Mouse (Mus musculus) lung, embryonic 16.5 days (tissue): ENCODE results near the gene Nup210l. TPM values are rescaled to one million over a fixed set of nuclear protein-coding genes. Genes with fewer than 3 reads are reported as not detected.

Experiments used
- ATAC-seq: fragments of 200-750 bp; cut with Nextera tagmentation; 2 replicates; pipeline ENCODE4 v1.8.0; 2017; ENCODE audit warnings: low read depth, mild to moderate bottlenecking, moderate library complexity
- H3K27ac ChIP-seq: fragments of 300-500 bp; sonication (generic); 2 replicates; pipeline ENCODE4 v1.5.1; 2014; ENCODE audit warnings: mild to moderate bottlenecking, control low read depth, low read length
- H3K27me3 ChIP-seq: fragments of 300-500 bp; sonication (generic); 2 replicates; pipeline ENCODE4 v1.6.1; 2014; ENCODE audit warnings: low read depth, low read length, mixed read lengths; ENCODE audit not compliant: control insufficient read depth, insufficient read depth
- H3K36me3 ChIP-seq: fragments of 300-500 bp; sonication (generic); 2 replicates; pipeline ENCODE4 v1.6.1; 2014; ENCODE audit warnings: low read length; ENCODE audit not compliant: control insufficient read depth, insufficient read depth
- H3K4me1 ChIP-seq: fragments of 300-500 bp; sonication (generic); replicated peaks from 2 replicates; pipeline ENCODE4 v1.6.1; 2014; ENCODE audit warnings: low read length, mixed read lengths; ENCODE audit not compliant: control insufficient read depth, insufficient read depth
- H3K4me2 ChIP-seq: fragments of 300-500 bp; sonication (generic); 2 replicates; pipeline ENCODE4 v1.6.1; 2014; ENCODE audit warnings: low read depth, low read length, control low read depth
- H3K4me3 ChIP-seq: fragments of 300-500 bp; sonication (generic); 2 replicates; pipeline ENCODE4 v1.5.1; 2014; ENCODE audit warnings: mild to moderate bottlenecking, low read length, control low read depth
- H3K9ac ChIP-seq: fragments of 300-500 bp; sonication (generic); 2 replicates; pipeline ENCODE4 v1.6.1; 2014; ENCODE audit warnings: low read length, control low read depth
- H3K9me3 ChIP-seq: fragments of 300-500 bp; sonication (generic); 2 replicates; pipeline ENCODE4 v1.6.1; 2016; ENCODE audit warnings: low read length; ENCODE audit not compliant: control insufficient read depth
- whole genome bisulfite sequencing: fragments of 180-500 bp; shearing (Covaris S2); extraction: QIAGEN DNeasy Blood & Tissue Kit; methylation state at CpG from one replicate; pipeline ENCODE4 v1.1.7; 2014; 5-methylcytosine and 5-hydroxymethylcytosine counted together
- microRNA counts: library from miRNA; unstranded; fragments of <30 nt; microRNA quantifications from one replicate; lab custom pipeline; 2016
- microRNA-seq: library from miRNA; unstranded; fragments of <30 nt; microRNA quantifications from one replicate; pipeline ENCODE4, GENCODE M21; 2016
- polyA plus RNA-seq: library from polyadenylated mRNA; unstranded; fragments of >200 nt; fragmentation: Nextera tagmentation; extraction: Ambion mirVana; gene quantifications from 2 replicates; pipeline ENCODE4 v1.2.1, GENCODE M21; 2015

Gene Nup210l
- polyA plus RNA-seq, 1 experiment from 2014 or later: 0.41 TPM

DNA sequence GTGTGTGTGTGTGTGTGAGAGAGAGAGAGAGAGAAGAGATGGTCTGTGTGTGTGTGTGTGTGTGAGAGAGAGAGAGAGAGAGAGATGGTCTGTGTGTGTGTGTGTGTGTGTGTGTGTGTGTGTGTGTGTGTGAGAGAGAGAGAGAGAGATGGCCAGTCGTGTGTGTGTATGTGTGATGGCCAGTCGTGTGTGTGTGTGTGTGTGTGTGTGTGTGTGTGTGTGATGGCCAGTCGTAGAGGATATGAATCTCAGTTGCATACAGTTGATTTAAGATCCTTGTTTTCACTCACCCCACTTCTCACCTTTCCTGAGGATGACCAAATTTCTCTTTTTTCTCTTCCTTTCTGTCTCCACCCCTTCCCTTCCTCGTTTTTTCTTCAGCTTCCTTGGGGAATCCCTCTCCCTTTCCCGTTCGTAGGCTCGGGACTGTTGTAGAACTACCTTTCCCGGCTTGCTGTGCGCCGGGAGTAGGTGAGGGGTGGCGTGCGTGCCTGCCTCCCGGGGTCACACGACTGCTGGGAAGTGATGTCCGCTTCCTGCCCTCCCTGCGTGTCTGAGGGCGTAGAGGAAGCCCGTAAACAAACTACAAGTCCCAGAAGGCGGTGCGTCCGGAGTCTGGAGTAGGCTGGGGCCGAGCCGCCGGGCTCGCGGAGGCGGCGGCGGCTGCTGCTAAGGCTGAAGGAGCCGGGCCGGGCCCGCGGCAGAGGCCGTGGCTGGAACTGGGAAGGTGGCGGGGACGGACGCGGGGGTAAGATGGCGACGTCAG is 149.9 kb downstream of the Nup210l start, which contains the start of gene Crtc2:
Gene Crtc2 (plus strand): TSS at position 511 of the 766 bp plus-strand sequence.
- H3K27me3 ChIP-seq: no peaks in the 10 kb centered on the region
- no peaks in the 10 kb centered on the region for H3K9me3 ChIP-seq
- WGBS: 1% methylated on average over 40 of the region's 40 CpGs
- H3K27ac ChIP-seq: peak within 1 kb of the TSS; percentile 93
- peak within 1 kb of the TSS; percentile 97 for H3K4me3 ChIP-seq
- H3K4me1 ChIP-seq: peaks cover 17% of the 10 kb centered on the region
- H3K36me3 ChIP-seq: peaks cover 18% of the 10 kb centered on the region
- peak within 1 kb of the TSS; percentile 95 for H3K9ac ChIP-seq
- peak within 1 kb of the TSS; percentile 74 for H3K4me2 ChIP-seq
- peak; percentile 98 for ATAC-seq

DNA sequence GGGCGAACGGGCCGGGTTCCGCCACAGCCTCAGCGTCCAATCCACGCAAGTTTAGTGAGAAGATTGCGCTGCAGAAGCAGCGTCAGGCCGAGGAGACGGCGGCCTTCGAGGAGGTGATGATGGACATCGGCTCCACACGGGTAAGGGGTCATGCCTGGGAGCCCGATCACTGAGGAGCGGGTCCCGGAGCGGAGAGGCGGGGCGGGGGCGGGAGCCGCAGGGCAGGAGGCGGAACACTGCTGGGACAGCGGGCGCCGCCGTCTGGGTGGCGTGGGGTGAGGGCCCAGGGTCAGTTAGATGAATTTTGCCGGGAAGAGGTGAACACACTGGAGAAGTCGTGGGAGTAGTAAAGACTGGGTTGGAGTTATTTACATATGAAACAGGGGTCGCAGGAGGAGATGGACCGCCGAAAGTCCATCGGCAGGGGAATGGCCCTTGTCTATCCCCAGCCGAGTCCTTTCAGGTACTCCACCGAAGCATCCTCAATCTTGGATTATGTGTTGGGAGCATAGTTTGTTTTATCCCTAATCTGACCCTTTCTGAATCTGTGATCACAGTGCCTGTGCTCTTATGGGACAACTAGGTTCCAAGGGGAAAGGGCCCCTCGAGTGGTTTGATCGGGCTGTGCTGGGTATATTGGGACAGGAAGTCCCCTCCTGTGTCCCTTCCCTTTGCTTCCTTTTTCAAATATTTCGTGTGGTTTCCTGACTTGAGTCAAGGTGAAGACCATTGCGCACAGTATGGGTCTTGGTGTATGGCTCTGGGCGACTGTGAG is 150.7 kb downstream of the Nup210l start:
- Histone ChIP-seq H3K27me3 (no peaks in the 10 kb centered on the region), H3K9ac (peak overlapping the region; percentile 95), H3K9me3 (no peaks in the 10 kb centered on the region), H3K36me3 (peaks cover 24% of the 10 kb centered on the region), H3K27ac (peak overlapping the region; percentile 93), H3K4me3 (peak overlapping the region; percentile 97), H3K4me2 (peak overlapping the region; percentile 74), H3K4me1 (peaks cover 13% of the 10 kb centered on the region)
- under 1% methylated on average over 41 of the region's 41 CpGs for WGBS
- ATAC-seq: peak; percentile 73

DNA sequence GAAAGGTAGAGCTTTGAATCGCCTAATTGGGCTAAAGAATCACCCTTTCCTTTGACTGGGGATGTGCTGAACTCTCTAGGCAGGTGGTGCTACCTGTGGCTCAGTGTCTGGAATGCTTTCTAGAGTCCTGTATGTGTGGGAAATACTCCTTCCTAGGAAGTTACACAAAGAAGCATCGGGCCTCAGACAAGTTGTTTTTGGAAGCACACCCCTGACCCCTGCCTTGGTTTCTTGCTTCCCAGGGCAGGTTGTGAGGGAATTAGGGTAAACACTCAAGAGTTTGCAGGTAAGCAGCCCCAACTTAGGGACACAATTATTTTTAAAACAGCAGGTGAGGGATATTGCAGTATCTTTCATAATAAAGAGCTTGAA is 151.2 kb downstream of the Nup210l start:
- Histone ChIP-seq H3K9ac (peak overlapping the region; percentile 95), H3K4me3 (peak overlapping the region; percentile 97), H3K4me1 (peaks cover 13% of the 10 kb centered on the region), H3K4me2 (peak overlapping the region; percentile 74), H3K9me3 (no peaks in the 10 kb centered on the region), H3K27me3 (no peaks in the 10 kb centered on the region), H3K27ac (peak overlapping the region; percentile 93; the same call in 1 of the 2 replicates), H3K36me3 (peaks cover 26% of the 10 kb centered on the region)
- no peak for ATAC-seq
- WGBS: 9% methylated on average over 2 of the region's 2 CpGs

DNA sequence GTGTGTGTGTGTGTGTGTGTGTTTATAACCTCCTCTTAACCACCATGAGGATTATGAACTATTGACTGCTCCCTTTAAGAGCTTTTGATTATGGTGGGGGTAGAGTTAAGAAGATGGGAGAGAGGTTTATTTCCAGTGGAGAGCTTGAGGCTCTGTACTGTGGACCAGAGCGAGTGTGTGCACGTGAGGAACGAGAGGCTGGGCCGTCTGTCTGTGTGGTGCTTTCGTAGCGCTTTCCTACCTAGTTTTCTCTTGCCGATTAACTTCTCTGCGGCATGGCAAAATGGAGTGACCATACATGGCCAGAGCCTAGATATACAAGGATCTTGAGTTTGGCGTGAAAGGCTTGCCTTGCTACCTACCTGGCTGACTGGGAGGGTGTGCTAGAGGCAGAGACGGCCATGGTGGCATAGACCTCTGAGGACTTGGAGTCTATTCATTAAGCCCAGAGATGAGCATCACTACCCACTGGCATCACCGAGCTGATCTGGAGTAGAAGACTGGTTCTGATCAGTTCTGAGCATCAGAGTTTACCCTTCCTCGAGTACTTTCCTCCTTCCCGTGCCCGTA is 151.9 kb downstream of the Nup210l start:
- 90% methylated on average over 14 of the region's 14 CpGs for WGBS
- H3K36me3 ChIP-seq: peaks cover 32% of the 10 kb centered on the region
- no peak overlapping the region for H3K27ac ChIP-seq
- no peak overlapping the region for H3K4me3 ChIP-seq
- no peak for ATAC-seq
- H3K27me3 ChIP-seq: no peaks in the 10 kb centered on the region
- no peaks in the 10 kb centered on the region for H3K9me3 ChIP-seq
- H3K4me1 ChIP-seq: peaks cover 13% of the 10 kb centered on the region
- H3K4me2 ChIP-seq: no peak overlapping the region
- H3K9ac ChIP-seq: no peak overlapping the region

DNA sequence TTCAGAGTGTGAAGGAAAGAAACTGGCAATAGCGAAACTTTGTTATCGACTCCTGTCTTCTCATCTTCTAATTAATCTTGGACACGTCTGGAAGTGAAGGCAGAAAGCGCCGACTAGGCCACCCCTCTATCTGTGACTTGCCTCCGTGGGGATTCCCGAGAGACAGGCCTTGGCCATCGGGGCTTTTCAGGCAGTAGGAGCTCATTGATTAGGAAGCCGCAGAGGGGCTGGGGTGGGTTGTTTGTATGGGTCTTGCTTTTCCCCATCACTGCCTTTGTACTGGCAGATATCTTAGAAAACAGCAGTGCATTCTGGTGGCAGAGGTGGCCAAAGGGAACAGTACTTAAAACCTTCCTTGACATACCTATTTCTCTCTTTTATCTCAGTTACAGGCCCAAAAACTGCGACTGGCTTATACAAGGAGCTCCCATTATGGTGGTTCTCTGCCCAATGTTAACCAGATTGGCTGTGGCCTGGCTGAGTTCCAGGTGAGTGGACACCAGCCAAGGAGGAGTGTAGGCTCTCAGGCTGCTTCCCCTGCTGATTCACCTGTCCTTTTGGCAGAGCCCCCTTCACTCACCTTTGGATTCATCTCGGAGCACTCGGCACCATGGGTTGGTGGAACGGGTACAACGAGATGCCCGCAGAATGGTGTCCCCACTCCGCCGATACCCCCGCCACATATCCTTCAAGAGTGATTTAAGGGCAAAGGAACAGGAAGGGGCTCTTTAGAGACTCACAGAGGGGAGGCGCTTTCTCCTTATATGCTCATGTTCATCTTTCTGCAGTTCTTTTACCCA is 153.0 kb downstream of the Nup210l start:
- no peak overlapping the region for H3K27ac ChIP-seq
- H3K9me3 ChIP-seq: no peaks in the 10 kb centered on the region
- H3K36me3 ChIP-seq: peaks cover 31% of the 10 kb centered on the region
- ATAC-seq: no peak
- peaks cover 13% of the 10 kb centered on the region for H3K4me1 ChIP-seq
- no peak overlapping the region for H3K4me3 ChIP-seq
- WGBS: 84% methylated on average over 19 of the region's 19 CpGs
- no peak overlapping the region for H3K4me2 ChIP-seq
- H3K9ac ChIP-seq: no peak overlapping the region
- H3K27me3 ChIP-seq: no peaks in the 10 kb centered on the region

DNA sequence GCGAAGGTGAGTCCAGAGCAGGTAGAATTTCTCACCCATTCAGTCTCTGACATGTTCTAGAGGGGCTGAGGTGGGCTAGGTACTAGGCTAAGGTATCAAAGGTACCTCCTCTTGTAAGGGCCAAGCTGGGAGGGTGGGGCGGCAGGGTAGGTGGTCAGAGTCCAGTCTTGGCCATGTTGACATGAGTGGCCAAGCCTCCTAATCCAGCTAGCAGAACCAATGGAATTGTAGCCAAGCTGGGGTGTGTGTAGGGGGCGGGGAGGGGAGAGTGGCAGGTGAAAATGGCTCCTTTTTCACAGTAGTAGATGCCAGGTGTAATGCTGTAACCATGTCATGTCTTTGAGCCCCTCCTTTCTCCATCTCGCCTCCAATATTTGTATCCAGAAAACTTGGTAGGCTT is 154.6 kb downstream of the Nup210l start:
- Histone ChIP-seq H3K9ac (no peak overlapping the region), H3K4me2 (no peak overlapping the region), H3K36me3 (peaks cover 37% of the 10 kb centered on the region), H3K27ac (no peak overlapping the region), H3K4me3 (no peak overlapping the region), H3K27me3 (no peaks in the 10 kb centered on the region), H3K4me1 (peaks cover 13% of the 10 kb centered on the region), H3K9me3 (no peaks in the 10 kb centered on the region)
- ATAC-seq: no peak
- WGBS: 91% methylated on average over 4 of the region's 4 CpGs

MicroRNAs within 50 kb of the gene (microRNA counts, 519-probe panel; counts per million panel counts)
- microRNA mmu-miR-190b (lab: Ali Mortazavi, UCI): 3,749 counts per million, percentile 76 among the panel's probes with 10 or more counts

Small RNA genes within 50 kb of the gene (microRNA-seq; reads per million reads assigned to microRNA genes)
- gene Mir190b: 12.2 reads per million, percentile 27 among the genes with 10 or more reads in this experiment

Other genes with a start within 250 kb of the Nup210l start
- 5.2 and 5.6 TPM in 2 replicates for gene Il6ra, start 190.9 kb upstream of the Nup210l start, polyA plus RNA-seq
- 14.8 and 16.5 TPM in 2 replicates for gene Atp8b2, start 140.6 kb upstream of the Nup210l start, polyA plus RNA-seq
- gene Hax1, start 105.4 kb upstream of the Nup210l start, polyA plus RNA-seq: 152 and 155 TPM in 2 replicates
- 148 and 168 TPM in 2 replicates for gene 4933434E20Rik, start 52.5 kb upstream of the Nup210l start, polyA plus RNA-seq
- 166 and 167 TPM in 2 replicates for gene Ubap2l, start 51.5 kb upstream of the Nup210l start, polyA plus RNA-seq
- gene Tpm3, start 31.5 kb upstream of the Nup210l start, polyA plus RNA-seq: 656 and 695 TPM in 2 replicates
- gene Rps27, start 109.5 kb downstream of the Nup210l start, polyA plus RNA-seq: 1,630 and 1,729 TPM in 2 replicates
- 41.5 and 43.6 TPM in 2 replicates for gene Rab13, start 109.6 kb downstream of the Nup210l start, polyA plus RNA-seq
- 91.0 and 93.6 TPM in 2 replicates for gene Jtb, start 127.5 kb downstream of the Nup210l start, polyA plus RNA-seq
- gene Creb3l4, start 139.4 kb downstream of the Nup210l start, polyA plus RNA-seq: 5.8 TPM in 2 replicates
- 105 and 110 TPM in 2 replicates for gene Slc39a1, start 144.0 kb downstream of the Nup210l start, polyA plus RNA-seq
- 25.5 and 28.4 TPM in 2 replicates for gene Crtc2, start 150.0 kb downstream of the Nup210l start, polyA plus RNA-seq
- 3.6 and 3.7 TPM in 2 replicates for gene Dennd4b, start 161.1 kb downstream of the Nup210l start, polyA plus RNA-seq
- 11.3 and 11.4 TPM in 2 replicates for gene Gatad2b, start 189.0 kb downstream of the Nup210l start, polyA plus RNA-seq